Mouse (Mus musculus): ENCODE measurements around the gene Osm.

Gene Osm

DNA sequence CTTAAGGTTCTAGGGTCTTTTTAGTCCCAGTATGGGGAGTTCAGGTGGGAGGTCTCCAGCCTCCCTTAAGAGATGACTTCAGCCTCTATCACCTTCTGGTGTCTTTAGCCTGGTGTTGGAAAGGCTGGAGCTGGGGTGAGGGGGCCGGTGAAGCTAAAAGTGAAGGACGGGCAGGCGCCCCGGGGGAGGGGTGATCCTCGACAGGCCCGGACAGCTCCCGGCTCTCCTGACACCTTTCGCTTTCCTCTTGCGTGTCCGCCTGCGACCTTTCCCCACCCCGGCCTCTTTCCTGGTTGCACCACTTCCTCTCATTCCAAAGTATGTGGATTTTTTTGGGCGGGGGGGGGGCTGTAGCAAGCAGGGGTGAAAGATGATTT is 31.0 kb downstream of the Osm start:
- DNase-seq (ENCODE audit: low read depth, low spot score) = no peak

DNA sequence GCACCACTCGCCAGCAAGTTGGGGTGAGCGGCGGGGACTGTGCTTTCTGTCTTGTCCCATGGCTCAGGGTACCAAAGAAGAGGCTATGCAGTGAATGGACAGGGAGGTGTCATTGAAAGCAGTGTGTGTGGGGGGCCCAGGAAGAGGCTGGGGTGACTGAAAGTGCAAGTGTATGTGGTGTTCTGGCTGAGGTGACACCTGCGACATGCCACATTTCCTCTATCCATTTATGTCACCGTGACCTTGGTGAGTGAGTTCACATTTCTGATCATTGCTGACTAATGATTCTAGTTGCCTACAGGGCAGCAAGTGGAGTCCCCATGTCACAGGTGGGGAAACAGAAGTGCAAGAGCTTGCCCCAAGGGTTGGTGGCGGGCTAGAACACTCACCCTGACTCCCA is 32.3 kb downstream of the Osm start:
- DNase-seq (ENCODE audit: low read depth, low spot score) = peak; percentile 78

DNA sequence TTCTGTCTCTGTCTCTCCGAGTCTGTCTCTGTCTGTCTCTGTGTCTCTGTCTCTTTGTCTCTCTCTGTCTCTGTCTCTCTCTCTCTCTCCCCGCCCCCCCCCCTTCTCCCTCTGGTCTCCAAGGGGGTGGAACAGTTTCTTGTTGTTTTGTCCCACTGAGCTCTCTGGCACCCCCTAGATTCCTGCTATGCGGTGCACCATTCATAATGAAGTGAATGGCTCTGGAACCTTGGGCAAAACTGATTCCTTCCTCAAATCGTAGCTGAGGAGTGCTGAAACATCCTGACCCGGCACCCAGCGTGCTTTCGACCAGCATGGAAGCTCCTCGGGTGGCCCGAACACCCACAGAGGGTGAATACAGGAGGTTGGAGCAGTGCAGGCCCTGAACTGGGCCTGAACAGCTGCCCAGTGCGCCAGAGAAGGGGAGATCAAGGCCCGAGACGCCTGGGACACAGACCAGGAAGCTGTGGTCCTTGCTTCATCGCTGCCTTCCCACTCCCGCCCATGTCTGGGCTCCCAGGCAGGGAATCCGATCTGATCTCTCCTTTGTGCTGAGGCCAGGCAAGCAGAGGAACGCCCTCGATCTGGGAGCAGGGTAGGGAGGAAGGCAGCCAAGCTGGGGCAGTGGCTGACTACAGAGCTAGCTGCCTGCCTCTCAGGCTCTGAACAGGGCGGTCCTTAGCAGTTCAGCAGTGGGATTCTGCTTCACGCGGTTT is 34.7 kb downstream of the Osm start:
- DNase-seq (ENCODE audit: low read depth, low spot score) = peak; percentile 27

DNA sequence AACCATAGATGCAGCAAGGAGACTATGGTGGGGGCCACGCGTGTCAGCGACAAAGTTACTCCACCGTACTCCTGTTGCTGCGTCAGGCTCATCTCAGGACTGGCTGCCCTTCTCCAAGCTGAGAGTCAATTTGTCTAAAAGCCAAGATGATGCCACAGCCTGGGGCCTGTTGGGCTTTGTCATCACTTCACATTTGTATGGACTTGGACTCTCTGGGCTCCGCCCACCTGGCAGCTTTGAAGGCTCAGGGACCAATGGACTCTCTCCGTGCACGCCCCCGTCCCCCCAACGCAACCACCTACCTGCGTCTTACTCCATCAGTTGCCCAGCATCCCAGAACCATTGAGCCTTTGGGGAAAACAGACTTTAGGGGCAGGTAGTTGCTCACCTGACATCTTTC is 35.3 kb downstream of the Osm start:
- DNase-seq (ENCODE audit: low read depth, low spot score) = no peak

DNA sequence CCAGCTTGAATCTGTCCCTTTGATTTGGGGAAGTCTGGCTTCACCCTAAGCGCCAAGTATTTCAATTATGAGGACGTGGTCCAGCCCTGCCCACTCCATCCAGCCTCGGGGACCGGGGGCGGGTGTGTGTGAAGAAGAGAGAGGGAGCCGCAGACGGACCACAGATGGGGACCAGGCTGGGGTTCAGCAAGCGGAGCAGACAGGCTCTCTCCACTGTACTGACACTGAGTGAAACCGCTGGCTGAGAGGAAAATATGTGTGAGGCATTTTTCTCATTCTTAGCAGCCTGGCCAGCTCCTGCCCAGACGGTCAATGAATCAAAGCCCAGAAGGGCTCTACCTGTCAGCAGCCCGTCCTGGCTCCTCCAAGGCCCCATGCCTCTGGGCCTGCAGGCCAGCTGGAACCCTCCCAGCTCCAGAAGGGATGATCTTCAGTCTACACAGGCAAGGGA is 40.2 kb downstream of the Osm start:
- DNase-seq (ENCODE audit: low read depth, low spot score) = no peak

DNA sequence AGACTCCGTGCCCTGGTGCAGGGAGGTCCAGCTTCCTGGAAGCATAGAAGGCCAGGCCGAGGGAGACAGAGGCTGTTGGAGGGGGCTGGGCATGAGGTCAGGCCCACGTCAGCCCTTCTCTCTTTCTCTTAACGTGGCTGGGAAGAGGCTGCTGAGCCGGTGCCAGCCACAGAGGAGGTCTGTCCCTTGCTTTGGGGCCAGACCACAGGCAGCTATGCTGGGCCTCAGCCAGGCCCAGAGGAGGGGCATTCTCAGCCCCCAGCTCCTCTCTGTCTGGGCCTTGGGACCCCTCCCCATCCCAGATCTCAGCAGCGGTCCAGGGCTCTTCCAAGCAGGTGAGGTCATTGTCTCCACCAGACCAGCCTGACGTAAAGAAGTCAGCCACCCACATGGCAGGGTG is 43.7 kb downstream of the Osm start:
- no peak for DNase-seq (ENCODE audit: low read depth, low spot score)

DNA sequence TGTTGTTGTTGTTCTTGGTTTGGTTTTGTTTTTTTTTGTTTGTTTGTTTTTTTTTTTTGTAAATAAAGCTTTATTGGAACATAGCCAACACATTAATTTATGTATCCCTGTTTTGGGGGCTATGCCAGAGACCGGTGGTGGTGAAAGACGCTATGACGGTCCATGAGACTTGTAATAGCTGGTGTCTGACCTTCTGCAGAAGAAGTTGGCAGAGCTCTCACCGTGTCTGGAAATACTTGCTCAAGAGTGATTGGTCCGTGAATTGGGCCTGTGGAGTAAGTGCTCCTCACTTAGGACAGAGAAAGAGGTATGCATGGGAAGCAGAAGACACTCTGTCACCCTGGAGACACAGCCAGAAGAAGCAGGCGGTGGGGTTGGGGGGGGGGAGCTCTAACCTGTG is 45.6 kb downstream of the Osm start:
- DNase-seq (ENCODE audit: low read depth, low spot score) = no peak

DNA sequence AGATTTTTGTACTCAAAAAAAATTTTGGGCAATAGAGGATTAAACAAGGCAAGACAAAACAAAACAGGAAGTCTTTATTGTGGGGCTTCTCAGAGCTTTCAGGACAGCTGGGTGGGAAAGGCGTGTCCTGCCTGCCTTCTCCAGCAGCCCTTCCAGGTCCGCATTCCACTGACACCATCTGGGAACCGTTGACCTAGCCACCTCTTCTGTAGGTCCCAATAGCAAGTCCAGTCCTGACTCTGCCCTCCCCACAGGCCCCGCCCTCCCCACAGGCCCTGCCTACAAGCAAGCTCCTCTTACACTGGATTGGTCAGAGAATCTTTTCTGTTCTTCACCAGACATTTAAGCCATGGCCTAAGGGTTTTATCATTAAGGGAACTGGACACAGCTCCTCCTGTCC is 47.4 kb downstream of the Osm start:
- DNase-seq (ENCODE audit: low read depth, low spot score) = no peak

DNA sequence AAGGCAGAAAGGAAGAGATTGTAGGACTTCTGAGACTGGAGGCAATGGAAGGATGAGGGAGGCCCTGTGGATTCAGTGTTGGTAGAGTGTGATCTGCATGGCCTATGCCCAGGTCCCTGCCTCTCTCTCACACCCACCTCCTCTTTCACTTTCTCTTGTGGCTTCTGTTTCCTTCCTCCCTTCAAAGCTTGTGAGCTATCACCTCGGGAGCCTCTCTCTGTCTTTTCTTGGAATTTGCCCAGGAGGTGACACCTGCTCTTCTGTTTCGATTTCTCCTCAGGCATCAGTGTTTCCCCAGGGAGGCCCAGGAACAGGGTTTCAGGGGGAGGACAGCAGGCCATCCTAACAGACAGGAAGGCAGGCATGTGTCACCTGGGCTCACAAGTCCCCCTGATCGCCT is 53.1 kb downstream of the Osm start:
- peak; percentile 33 for DNase-seq (ENCODE audit: low read depth, low spot score)

Data from A20 (cell line).